ENCODE assay signal across 31 mouse cellular contexts in genomic region chr11:86375086-86375485, GRCm38 (mm10).
"Had no signal": no experiment of that assay in that cellular context is flagged by ENCODE, and none has a peak within 500 bp of the region (broad histone marks: within the 10 kb centered on the region; RNA-seq: fewer than 3 reads in every experiment).

No protein-coding gene starts in this region.

- H3K4me3 ChIP-seq: limb, embryonic 10.5 days; limb, embryonic 12.5 days; limb, embryonic 13.5 days; limb, embryonic 15.5 days; liver, embryonic 12.5 days; liver, embryonic 13.5 days; liver, embryonic 15.5 days; lung, embryonic 15.5 days; megakaryocyte, embryonic 14.5 days; midbrain, embryonic 10.5 days; midbrain, embryonic 12.5 days; midbrain, embryonic 15.5 days; myocyte; neural tube, embryonic 12.5 days; neural tube, embryonic 13.5 days had no signal

- H3K9ac ChIP-seq: limb, embryonic 12.5 days; limb, embryonic 13.5 days; limb, embryonic 15.5 days; liver, embryonic 12.5 days; liver, embryonic 13.5 days; liver, embryonic 14.5 days; liver, embryonic 15.5 days; liver, postnatal 0 days; lung, embryonic 14.5 days; lung, embryonic 15.5 days; midbrain, embryonic 12.5 days; midbrain, embryonic 15.5 days; neural tube, embryonic 12.5 days; neural tube, embryonic 13.5 days had no signal

- H3K27me3 ChIP-seq: limb, embryonic 12.5 days; limb, embryonic 13.5 days; limb, embryonic 15.5 days; liver, embryonic 12.5 days; liver, embryonic 13.5 days; lung, embryonic 15.5 days; midbrain, embryonic 12.5 days; midbrain, embryonic 15.5 days; neural tube, embryonic 12.5 days; neural tube, embryonic 13.5 days had no signal

- ATAC-seq: liver, embryonic 12.5 days; liver, postnatal 0 days; lung, postnatal 0 days; midbrain, embryonic 15.5 days; midbrain, embryonic 16.5 days had no signal

- H3K4me2 ChIP-seq: limb, embryonic 12.5 days; limb, embryonic 13.5 days; limb, embryonic 15.5 days; liver, embryonic 11.5 days; liver, embryonic 12.5 days; liver, embryonic 13.5 days; liver, embryonic 15.5 days; lung, embryonic 14.5 days; lung, embryonic 15.5 days; midbrain, embryonic 12.5 days; midbrain, embryonic 15.5 days; neural tube, embryonic 12.5 days; neural tube, embryonic 13.5 days had no signal

- H3K4me1 ChIP-seq: limb, embryonic 12.5 days; limb, embryonic 13.5 days; limb, embryonic 15.5 days; liver, embryonic 12.5 days; liver, embryonic 13.5 days; liver, embryonic 15.5 days; midbrain, embryonic 12.5 days; midbrain, embryonic 15.5 days; neural tube, embryonic 12.5 days; neural tube, embryonic 13.5 days had no signal

- H3K36me3 ChIP-seq: limb, embryonic 10.5 days; limb, embryonic 12.5 days; limb, embryonic 13.5 days; limb, embryonic 15.5 days; liver, embryonic 12.5 days; liver, embryonic 13.5 days; liver, embryonic 15.5 days; lung, embryonic 15.5 days; midbrain, embryonic 10.5 days; midbrain, embryonic 12.5 days; midbrain, embryonic 15.5 days; neural tube, embryonic 12.5 days; neural tube, embryonic 13.5 days had no signal

- H3K9me3 ChIP-seq: limb, embryonic 10.5 days; limb, embryonic 12.5 days; limb, embryonic 13.5 days; limb, embryonic 15.5 days; liver, embryonic 12.5 days; liver, embryonic 13.5 days; liver, embryonic 15.5 days; lung, embryonic 15.5 days; megakaryocyte, embryonic 14.5 days; midbrain, embryonic 10.5 days; midbrain, embryonic 12.5 days; midbrain, embryonic 15.5 days; neural tube, embryonic 12.5 days; neural tube, embryonic 13.5 days had no signal

- DNase-seq: left cerebral cortex, postnatal 4 days; liver; liver, embryonic 13.5 days; liver, postnatal 0 days; lung, adult 18-20 months; lung, adult 2 months; lung, embryonic 14.5 days; lung, postnatal 10 days; lung, postnatal 14 days; lung, postnatal 36 days; lung, postnatal 4 days; midbrain, embryonic 14.5 days had no signal

- H3K27ac ChIP-seq: limb, embryonic 10.5 days; limb, embryonic 12.5 days; limb, embryonic 13.5 days; limb, embryonic 15.5 days; liver, embryonic 12.5 days; liver, embryonic 13.5 days; liver, embryonic 14.5 days; liver, embryonic 15.5 days; lung, embryonic 15.5 days; macrophage; midbrain, embryonic 10.5 days; midbrain, embryonic 12.5 days; midbrain, embryonic 15.5 days; neural tube, embryonic 12.5 days; neural tube, embryonic 13.5 days had no signal
